Mouse (Mus musculus): Measurements from ENCODE around the gene AC129217.1. TPM values are rescaled to one million over a fixed set of nuclear protein-coding genes. Genes with fewer than 3 reads are reported as not detected.
"Not testable (repeated sequence)": the region's sequence is repeated elsewhere in the genome, so short reads cannot be mapped to it uniquely, and the experiment has no call there.

AC129217.1 gene
- polyA plus RNA-seq, 1 experiment: 4.6 TPM

DNA sequence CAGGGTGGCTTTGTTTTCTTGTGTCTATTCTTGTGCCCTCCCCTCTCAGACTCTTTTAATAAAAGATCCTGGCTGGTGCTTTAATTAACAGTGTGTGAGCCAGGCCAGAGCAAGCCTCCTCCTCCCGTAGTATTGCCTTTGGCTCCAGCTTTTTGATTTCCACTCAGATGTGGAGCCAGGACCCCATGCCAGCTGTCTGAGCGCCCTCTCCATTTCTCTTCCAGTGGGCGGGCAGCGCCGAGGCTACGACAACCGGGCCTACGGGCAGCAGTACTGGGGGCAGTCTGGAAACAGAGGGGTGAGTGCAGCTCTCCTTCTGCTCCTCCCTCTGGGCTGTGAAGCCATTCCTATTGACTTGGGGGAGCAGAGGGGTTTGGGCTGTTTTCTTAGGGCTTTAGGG is 1.1 kb downstream of the AC129217.1 start:
- 95% methylated on average over 8 of the region's 8 CpGs for WGBS
- TF ChIP-seq CTCF (IDR thresholded peaks at IDR 0.05; ENCODE audit: extremely low read depth, insufficient read length, insufficient replicate concordance, low read depth, low read length): no peak
- no peak for TF ChIP-seq POLR2A (IDR thresholded peaks at IDR 0.05; ENCODE audit: low read depth, low read length)
- Histone ChIP-seq H3K27ac (ENCODE audit: insufficient read depth, low read depth, low read length) (no peak overlapping the region), H3K27me3 (ENCODE audit: control insufficient read depth, insufficient read depth, low read length) (no peaks in the 10 kb centered on the region), H3K4me1 (ENCODE audit: control insufficient read depth, insufficient read depth, insufficient read length, low read length) (no peaks in the 10 kb centered on the region), H3K36me3 (ENCODE audit: control insufficient read depth, insufficient read depth, low read length) (peaks cover 78% of the 10 kb centered on the region), H3K4me3 (ENCODE audit: low read depth, low read length) (no peak overlapping the region)

- WGBS: 86% methylated on average over 11 of the region's 11 CpGs
- TF ChIP-seq POLR2A (IDR thresholded peaks at IDR 0.05; ENCODE audit: low read depth, low read length) (no peak), CTCF (IDR thresholded peaks at IDR 0.05; ENCODE audit: extremely low read depth, insufficient read length, insufficient replicate concordance, low read depth, low read length) (no peak)
Measured at GRCm38 (mm10) chr19:8831262-8831661, 1.7 kb downstream of the AC129217.1 start.

DNA sequence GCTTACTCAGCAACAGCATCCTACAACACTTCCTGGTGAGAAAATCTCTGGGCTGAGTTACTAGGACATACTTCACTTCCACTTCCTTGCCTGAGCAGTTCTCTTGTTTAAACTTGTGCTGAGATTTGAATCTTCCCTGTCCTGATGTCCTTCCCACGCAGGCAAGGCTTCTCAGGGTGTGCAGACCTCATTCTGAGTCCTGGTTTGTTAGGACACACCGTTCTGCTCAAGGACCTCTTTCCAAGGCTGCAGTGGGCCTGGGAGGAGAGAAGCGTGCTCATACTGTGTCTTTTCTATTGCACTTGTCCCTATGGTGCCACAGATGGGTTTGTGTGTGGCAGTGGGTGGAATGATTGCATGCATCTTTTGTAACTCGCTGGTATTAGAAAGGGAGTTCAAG is 3.4 kb downstream of the AC129217.1 start:
- H3K27me3 ChIP-seq (ENCODE audit: control insufficient read depth, insufficient read depth, low read length): no peaks in the 10 kb centered on the region
- no peak overlapping the region for H3K27ac ChIP-seq (ENCODE audit: insufficient read depth, low read depth, low read length)
- TF ChIP-seq CTCF (IDR thresholded peaks at IDR 0.05; ENCODE audit: extremely low read depth, insufficient read length, insufficient replicate concordance, low read depth, low read length): no peak
- TF ChIP-seq POLR2A (IDR thresholded peaks at IDR 0.05; ENCODE audit: low read depth, low read length): no peak
- peaks cover 3% of the 10 kb centered on the region; the same call in 1 of the 2 replicates for H3K4me1 ChIP-seq (ENCODE audit: control insufficient read depth, insufficient read depth, insufficient read length, low read length)
- no peak overlapping the region for H3K4me3 ChIP-seq (ENCODE audit: low read depth, low read length)
- WGBS: 87% methylated on average over 4 of the region's 4 CpGs
- H3K36me3 ChIP-seq (ENCODE audit: control insufficient read depth, insufficient read depth, low read length): peaks cover 60% of the 10 kb centered on the region

More at GRCm38 (mm10) chr19:8831262-8831661, 1.7 kb downstream of the AC129217.1 start:
- Histone ChIP-seq H3K27ac (ENCODE audit: insufficient read depth, low read depth, low read length) (no peak overlapping the region), H3K36me3 (ENCODE audit: control insufficient read depth, insufficient read depth, low read length) (peaks cover 73% of the 10 kb centered on the region), H3K27me3 (ENCODE audit: control insufficient read depth, insufficient read depth, low read length) (no peaks in the 10 kb centered on the region), H3K4me1 (ENCODE audit: control insufficient read depth, insufficient read depth, insufficient read length, low read length) (no peaks in the 10 kb centered on the region), H3K4me3 (ENCODE audit: low read depth, low read length) (no peak overlapping the region)

- H3K4me3 ChIP-seq (ENCODE audit: low read depth, low read length); H3K27ac ChIP-seq (ENCODE audit: insufficient read depth, low read depth, low read length); H3K27me3 ChIP-seq (ENCODE audit: control insufficient read depth, insufficient read depth, low read length): not testable (repeated sequence)
- Histone ChIP-seq H3K4me1 (ENCODE audit: control insufficient read depth, insufficient read depth, insufficient read length, low read length) (peaks cover 14% of the 10 kb centered on the region), H3K36me3 (ENCODE audit: control insufficient read depth, insufficient read depth, low read length) (peaks cover 27% of the 10 kb centered on the region)
- 94% methylated on average over 10 of the region's 10 CpGs for WGBS
Measured at GRCm38 (mm10) chr19:8836327-8836726, 6.8 kb downstream of the AC129217.1 start.

GRCm38 (mm10) chr19:8837251-8837791 is 7.7 kb downstream of the AC129217.1 start, which contains the start of gene Bscl2:
Gene Bscl2, plus strand, starts transcription at chr19:8837467.
- Histone ChIP-seq H3K27me3 (ENCODE audit: control insufficient read depth, insufficient read depth, low read length) (no peaks in the 10 kb centered on the region), H3K4me3 (ENCODE audit: low read depth, low read length) (peak within 1 kb of the TSS; percentile 95), H3K36me3 (ENCODE audit: control insufficient read depth, insufficient read depth, low read length) (peaks cover 17% of the 10 kb centered on the region), H3K4me1 (ENCODE audit: control insufficient read depth, insufficient read depth, insufficient read length, low read length) (peaks cover 14% of the 10 kb centered on the region), H3K27ac (ENCODE audit: insufficient read depth, low read depth, low read length) (peak within 1 kb of the TSS; percentile 65)
- peak; percentile 67; the same call in 1 of the 2 replicates for TF ChIP-seq CTCF (IDR thresholded peaks at IDR 0.05; ENCODE audit: extremely low read depth, insufficient read length, insufficient replicate concordance, low read depth, low read length)
- TF ChIP-seq POLR2A (IDR thresholded peaks at IDR 0.05; ENCODE audit: low read depth, low read length): peak; percentile 19
- WGBS: under 1% methylated on average over 38 of the region's 38 CpGs

DNA sequence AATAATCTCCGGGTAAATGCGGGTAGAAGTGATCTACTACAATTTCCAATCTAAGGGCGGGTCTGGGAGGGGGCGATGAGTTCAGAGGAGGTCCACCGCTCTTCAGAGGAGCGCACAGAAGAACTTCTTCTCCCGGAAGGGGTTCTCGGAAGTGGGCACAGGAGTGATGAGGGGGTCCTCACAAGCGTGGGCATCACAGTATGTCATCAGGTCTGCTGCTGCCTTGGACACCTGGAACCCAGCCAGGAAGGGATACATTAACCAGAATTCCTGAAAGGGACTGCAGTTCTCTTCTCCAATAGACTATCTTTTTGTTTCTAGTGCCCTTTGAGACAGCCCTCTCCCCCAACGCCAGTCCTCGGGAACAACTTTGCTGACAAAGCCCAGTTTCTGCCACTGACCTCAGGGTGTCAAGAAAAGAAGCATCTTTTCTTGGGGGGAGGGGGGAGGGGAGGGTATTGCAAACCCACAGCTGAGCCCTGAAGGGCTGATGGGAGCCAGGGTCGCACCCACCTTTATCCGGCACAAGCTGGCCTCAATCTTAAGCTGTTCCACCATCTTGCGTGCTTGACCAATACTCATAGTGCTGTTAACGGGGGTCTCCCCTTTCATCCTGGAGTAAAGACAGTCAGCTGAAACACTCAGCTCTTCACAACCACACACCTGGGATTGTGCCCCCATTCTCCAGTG is 8.6 kb downstream of the AC129217.1 start:
- Histone ChIP-seq H3K4me1 (ENCODE audit: control insufficient read depth, insufficient read depth, insufficient read length, low read length) (peaks cover 14% of the 10 kb centered on the region), H3K27ac (ENCODE audit: insufficient read depth, low read depth, low read length) (no peak overlapping the region), H3K4me3 (ENCODE audit: low read depth, low read length) (peak overlapping the region; percentile 95), H3K36me3 (ENCODE audit: control insufficient read depth, insufficient read depth, low read length) (peaks cover 10% of the 10 kb centered on the region), H3K27me3 (ENCODE audit: control insufficient read depth, insufficient read depth, low read length) (no peaks in the 10 kb centered on the region)
- WGBS: 24% methylated on average over 15 of the region's 15 CpGs
- TF ChIP-seq CTCF (IDR thresholded peaks at IDR 0.05; ENCODE audit: extremely low read depth, insufficient read length, insufficient replicate concordance, low read depth, low read length) (no peak), POLR2A (IDR thresholded peaks at IDR 0.05; ENCODE audit: low read depth, low read length) (no peak)

DNA sequence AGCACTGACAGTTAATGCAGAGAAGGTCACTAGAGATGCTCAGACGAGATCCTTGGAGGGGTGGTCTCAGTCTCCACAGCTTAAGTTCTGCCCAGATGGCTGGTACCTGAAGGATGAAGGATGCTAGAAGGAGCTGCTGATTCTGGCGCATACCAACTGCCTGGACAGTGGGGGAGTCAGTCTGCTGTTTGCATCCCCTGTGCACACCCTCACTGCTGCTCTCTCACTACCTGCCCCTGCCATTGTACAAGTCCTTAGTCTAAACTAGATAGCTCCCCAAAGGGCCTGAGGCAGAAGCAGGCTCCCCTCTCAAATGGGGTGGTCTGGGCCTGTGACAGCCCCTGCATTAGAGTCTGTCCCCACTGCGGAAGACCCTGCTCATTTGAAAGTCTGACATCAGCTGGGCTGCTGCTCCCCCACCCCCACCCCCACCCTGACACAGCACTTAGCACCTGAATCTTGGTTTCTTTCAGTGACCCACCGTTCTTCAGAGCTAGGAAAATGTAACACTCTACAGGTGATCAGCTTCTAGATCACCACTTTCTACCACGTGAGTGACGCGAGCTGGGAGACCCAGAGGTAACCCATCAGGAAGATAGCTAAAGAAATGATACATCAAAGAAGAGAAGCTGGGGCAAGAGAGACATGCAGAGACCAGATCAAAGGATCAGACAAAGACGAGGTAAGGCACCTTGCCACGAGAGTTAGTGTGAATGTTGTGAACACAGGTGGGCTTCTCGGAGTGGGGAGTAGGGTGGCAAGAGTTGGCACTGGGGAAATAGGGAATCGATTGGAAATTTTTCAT is 9.7 kb downstream of the AC129217.1 start, which contains the start of gene Gng3:
Gng3 (minus strand) TSS at position 92 of the 805 bp plus-strand sequence.
- no peaks in the 10 kb centered on the region for H3K27me3 ChIP-seq (ENCODE audit: control insufficient read depth, insufficient read depth, low read length)
- no peak within 1 kb of the TSS for H3K27ac ChIP-seq (ENCODE audit: insufficient read depth, low read depth, low read length)
- peaks cover 14% of the 10 kb centered on the region for H3K4me1 ChIP-seq (ENCODE audit: control insufficient read depth, insufficient read depth, insufficient read length, low read length)
- peaks cover 6% of the 10 kb centered on the region for H3K36me3 ChIP-seq (ENCODE audit: control insufficient read depth, insufficient read depth, low read length)
- TF ChIP-seq CTCF (IDR thresholded peaks at IDR 0.05; ENCODE audit: extremely low read depth, insufficient read length, insufficient replicate concordance, low read depth, low read length) (no peak), POLR2A (IDR thresholded peaks at IDR 0.05; ENCODE audit: low read depth, low read length) (no peak)
- peak within 1 kb of the TSS; percentile 95 for H3K4me3 ChIP-seq (ENCODE audit: low read depth, low read length)
- WGBS: 89% methylated on average over 11 of the region's 11 CpGs

Measured in small intestine, adult 2 months (tissue).